Mouse (Mus musculus) ES-E14 (cell line): ENCODE results near the gene Olfml3. TPM values are rescaled to one million over a fixed set of nuclear protein-coding genes. Genes with fewer than 3 reads are reported as not detected.

ENCODE experiments used
- DNase-seq: peaks from one replicate; pipeline ENCODE4 v3.0.0-alpha.2; 2013; ENCODE audit warnings: low read depth, low spot score
- H3K27ac ChIP-seq: 2 replicates; pipeline ENCODE4 v1.5.1; 2012; ENCODE audit warnings: low read depth, mild to moderate bottlenecking, low read length, moderate library complexity, mixed read lengths; ENCODE audit not compliant: poor library complexity, insufficient read depth, severe bottlenecking
- H3K36me3 ChIP-seq: 2 replicates; pipeline ENCODE4 v1.6.1; 2012; ENCODE audit warnings: mild to moderate bottlenecking, low read length, moderate library complexity, mixed read lengths; ENCODE audit not compliant: control insufficient read depth, poor library complexity, insufficient read depth, severe bottlenecking
- H3K4me1 ChIP-seq, 2 experiments: fragments of 150-350 bp in 1 of 2; sonication (generic) in 1 of 2; 2 replicates each; pipeline ENCODE4 v1.6.1; 2012; ENCODE audit warnings: low read length in 2 of 2, mild to moderate bottlenecking in 1 of 2, mixed read lengths in 1 of 2; ENCODE audit not compliant: control insufficient read depth in 2 of 2, insufficient read depth in 2 of 2, poor library complexity in 1 of 2
- H3K4me3 ChIP-seq, 2 experiments: fragments of 150-350 bp in 1 of 2; sonication (generic) in 1 of 2; 2 replicates each; pipeline ENCODE4 v1.5.1; 2012; ENCODE audit warnings: low read length in 2 of 2, low read depth in 1 of 2, mild to moderate bottlenecking in 1 of 2, mixed read lengths in 1 of 2; ENCODE audit not compliant: insufficient read depth in 1 of 2, poor library complexity in 1 of 2, severe bottlenecking in 1 of 2
- H3K9ac ChIP-seq: 2 replicates; pipeline ENCODE4 v1.6.1; 2012; ENCODE audit warnings: low read depth, mild to moderate bottlenecking, low read length, mixed read lengths; ENCODE audit not compliant: poor library complexity, insufficient read depth, severe bottlenecking
- H3K9me3 ChIP-seq: fragments of 150-350 bp; sonication (generic); 2 replicates; pipeline ENCODE4 v1.6.1; 2012; ENCODE audit warnings: low read depth, mild to moderate bottlenecking, low read length; ENCODE audit not compliant: control insufficient read depth, insufficient read depth
- CHD2 ChIP-seq: IDR thresholded peaks from 2 replicates; pipeline ENCODE4 v1.6.1; 2014; ENCODE audit warnings: mild to moderate bottlenecking, low read depth, low read length, inconsistent platforms
- HCFC1 ChIP-seq: IDR thresholded peaks from 2 replicates; pipeline ENCODE4 v1.6.1; 2012; ENCODE audit warnings: low read length, inconsistent platforms, borderline replicate concordance; ENCODE audit not compliant: insufficient read depth
- MAFK ChIP-seq: IDR thresholded peaks from 2 replicates; pipeline ENCODE4 v1.6.1; 2014; ENCODE audit warnings: mild to moderate bottlenecking, low read depth, low read length, inconsistent platforms; ENCODE audit not compliant: insufficient read depth
- ZC3H11A ChIP-seq: IDR thresholded peaks from 2 replicates; pipeline ENCODE4 v1.6.1; 2012; ENCODE audit warnings: low read depth, mild to moderate bottlenecking, inconsistent platforms, low read length, borderline replicate concordance
- ZNF384 ChIP-seq: IDR thresholded peaks from 2 replicates; pipeline ENCODE4 v1.6.1; 2012; ENCODE audit warnings: low read depth, low read length, inconsistent platforms
- in situ Hi-C, 2 experiments: fragments of 600-800 bp; cut with MboI; formaldehyde crosslinking; loops; one replicate each; pipeline ENCODE4 v1.15.1; 2025; ENCODE audit warnings: low sequenced_read_pairs in 2 of 2, inconsistent platforms in 1 of 2; ENCODE audit not compliant: unreplicated experiment in 2 of 2
- total RNA-seq: library from RNA; depleted of rRNA; stranded (reverse); fragments of 300-350 nt; gene quantifications from 2 replicates; pipeline ENCODE4 v1.2.3, GENCODE M21; 2012

The Olfml3 gene
- total RNA-seq, 1 experiment, result 1.2 TPM

- in situ Hi-C loops, result no loop called here
- H3K9me3 ChIP-seq, result no peaks in the 10 kb centered on the region
- H3K36me3 ChIP-seq, result peaks cover 32% of the 10 kb centered on the region
Measured at GRCm38 (mm10) chr3:103746711-103747110, 8.9 kb upstream of the Olfml3 start.

GRCm38 (mm10) chr3:103745001-103745770 is 7.4 kb upstream of the Olfml3 start:
- Histone ChIP-seq H3K4me3 (no peak overlapping the region), H3K9me3 (no peaks in the 10 kb centered on the region), H3K27ac (no peak overlapping the region), H3K36me3 (peaks cover 32% of the 10 kb centered on the region), H3K4me1 (no peaks in the 10 kb centered on the region), H3K9ac (no peak overlapping the region)
- in situ Hi-C loops, result no loop called here
- TF ChIP-seq HCFC1, result no peak
- no peak for TF ChIP-seq ZC3H11A
- TF ChIP-seq MAFK, result no peak
- no peak for TF ChIP-seq ZNF384
- TF ChIP-seq CHD2, result no peak
- DNase-seq, result no peak

More at GRCm38 (mm10) chr3:103746711-103747110, 8.9 kb upstream of the Olfml3 start:
- DNase-seq, result no peak
- Histone ChIP-seq H3K9ac (no peak overlapping the region), H3K4me3 (no peak overlapping the region), H3K4me1 (no peaks in the 10 kb centered on the region), H3K27ac (no peak overlapping the region)
- no peak for TF ChIP-seq ZC3H11A
- TF ChIP-seq HCFC1, result no peak
- TF ChIP-seq CHD2, result no peak
- TF ChIP-seq ZNF384, result no peak
- TF ChIP-seq MAFK, result no peak

GRCm38 (mm10) chr3:103743208-103743607 is 5.4 kb upstream of the Olfml3 start:
- in situ Hi-C loops, result no loop called here
- Histone ChIP-seq H3K9ac (no peak overlapping the region), H3K9me3 (no peaks in the 10 kb centered on the region), H3K27ac (no peak overlapping the region), H3K4me1 (no peaks in the 10 kb centered on the region), H3K36me3 (peaks cover 24% of the 10 kb centered on the region; the same call in 1 of the 2 replicates), H3K4me3 (no peak overlapping the region)
- no peak for TF ChIP-seq ZNF384
- no peak for TF ChIP-seq MAFK
- no peak for TF ChIP-seq ZC3H11A
- no peak for TF ChIP-seq CHD2
- no peak for TF ChIP-seq HCFC1
- no peak for DNase-seq

- no peak overlapping the region for H3K27ac ChIP-seq
- DNase-seq, result no peak
- H3K9me3 ChIP-seq, result no peaks in the 10 kb centered on the region
- in situ Hi-C loops, result no loop called here
- H3K9ac ChIP-seq, result no peak overlapping the region
- H3K4me3 ChIP-seq, result no peak overlapping the region
- H3K4me1 ChIP-seq, result peaks cover 0 to 5% of the 10 kb centered on the region in 2 experiments; a peak in 1 of 4 replicates
- no peak for TF ChIP-seq HCFC1
- no peak for TF ChIP-seq ZC3H11A
- no peak for TF ChIP-seq ZNF384
- TF ChIP-seq MAFK, result no peak
- TF ChIP-seq CHD2, result no peak
- peaks cover 19% of the 10 kb centered on the region; the same call in 1 of the 2 replicates for H3K36me3 ChIP-seq
Measured at GRCm38 (mm10) chr3:103740342-103740741, 2.5 kb upstream of the Olfml3 start.

- Histone ChIP-seq H3K4me3 (peak within 1 kb of the TSS in 1 of 2 experiments; percentile 26; a peak in 1 of 4 replicates), H3K9ac (no peak within 1 kb of the TSS), H3K36me3 (peaks cover 13% of the 10 kb centered on the region; the same call in 1 of the 2 replicates), H3K9me3 (no peaks in the 10 kb centered on the region), H3K27ac (no peak within 1 kb of the TSS), H3K4me1 (peaks cover 3 to 5% of the 10 kb centered on the region in 2 experiments; a peak in 1 of 4 replicates)
- DNase-seq, result no peak
- no peak for TF ChIP-seq ZNF384
- in situ Hi-C loops, result loop anchor here in 1 of 2 experiments (5.0 kb wide), 1 partner anchor 107 kb away; no protein-coding TSS in a partner anchor
Measured at GRCm38 (mm10) chr3:103739329-103739728, 1.5 kb upstream of the Olfml3 start, which contains the start of gene Gm10964. Gm10964 (plus strand) TSS chr3:103739366.
